Mouse (Mus musculus) olfactory bulb, adult 2 months (tissue): ENCODE measurements around the gene Nme4. TPM values are rescaled to one million over a fixed set of nuclear protein-coding genes. Genes with fewer than 3 reads are reported as not detected.
"Not testable (repeated sequence)": the region's sequence is repeated elsewhere in the genome, so short reads cannot be mapped to it uniquely, and the experiment has no call there.

Source experiments
- H3K27ac ChIP-seq: fragments of 200-500 bp; 2 replicates; pipeline ENCODE4 v1.5.1; 2012; ENCODE audit warnings: low read depth, low read length; ENCODE audit not compliant: insufficient read depth
- H3K4me1 ChIP-seq: fragments of 200-500 bp; 2 replicates; pipeline ENCODE4 v1.6.1; 2012; ENCODE audit warnings: low read length; ENCODE audit not compliant: control insufficient read depth, insufficient read depth
- H3K4me3 ChIP-seq: fragments of 200-500 bp; 2 replicates; pipeline ENCODE4 v1.5.1; 2012; ENCODE audit warnings: mild to moderate bottlenecking, low read depth, low read length, moderate library complexity; ENCODE audit not compliant: insufficient read depth
- CTCF ChIP-seq: fragments of 200-500 bp; IDR thresholded peaks from 2 replicates; pipeline ENCODE4 v1.5.1; 2012; ENCODE audit warnings: low read depth, mild to moderate bottlenecking, low read length, moderate library complexity; ENCODE audit not compliant: insufficient read depth
- POLR2A ChIP-seq: fragments of 200-500 bp; IDR thresholded peaks from 2 replicates; pipeline ENCODE4 v1.6.1; 2012; ENCODE audit warnings: mild to moderate bottlenecking, low read depth, low read length, moderate library complexity; ENCODE audit not compliant: insufficient read depth
- WGBS: fragments of 180-500 bp; shearing (Covaris S2); methylation state at CpG from one replicate; pipeline ENCODE4 v1.1.7; 2018; 5-methylcytosine and 5-hydroxymethylcytosine counted together
- polyA plus RNA-seq: library from polyadenylated mRNA; stranded (reverse); fragments of >200 nt; gene quantifications from 2 replicates; pipeline ENCODE4 v1.2.4, GENCODE M21; 2012; ENCODE audit warnings: low replicate concordance; ENCODE audit not compliant: missing spikeins, insufficient read depth, insufficient read length

Nme4 gene
- polyA plus RNA-seq, 1 experiment: not detected

GRCm38 (mm10) chr17:26101478-26101877 is 6.1 kb upstream of the Nme4 start:
- Histone ChIP-seq H3K4me3 (no peak overlapping the region), H3K27ac (no peak overlapping the region), H3K4me1 (0 out of 2 replicates have a peak, but pooled peaks cover 2% of the 10 kb centered on the region)
- 35% methylated on average over 4 of the region's 4 CpGs for WGBS
- no peak for TF ChIP-seq POLR2A
- TF ChIP-seq CTCF: no peak

GRCm38 (mm10) chr17:26100166-26100565 is 4.8 kb upstream of the Nme4 start:
- no peak overlapping the region for H3K27ac ChIP-seq
- TF ChIP-seq CTCF (no peak), POLR2A (no peak)
- H3K4me1 ChIP-seq: peaks cover 5% of the 10 kb centered on the region; the same call in 1 of the 2 replicates
- H3K4me3 ChIP-seq: no peak overlapping the region
- 44% methylated on average over 2 of the region's 2 CpGs for WGBS

GRCm38 (mm10) chr17:26099316-26099715 is 3.9 kb upstream of the Nme4 start:
- H3K4me3 ChIP-seq, H3K4me1 ChIP-seq, H3K27ac ChIP-seq: not testable (repeated sequence)
- 61% methylated on average over 3 of the region's 3 CpGs for WGBS

GRCm38 (mm10) chr17:26098461-26098860 is 3.1 kb upstream of the Nme4 start:
- 93% methylated on average over 7 of the region's 7 CpGs for WGBS
- TF ChIP-seq POLR2A: no peak
- no peak for TF ChIP-seq CTCF
- H3K27ac ChIP-seq: no peak overlapping the region
- peaks cover 5% of the 10 kb centered on the region; the same call in 1 of the 2 replicates for H3K4me1 ChIP-seq
- H3K4me3 ChIP-seq: no peak overlapping the region

- Histone ChIP-seq H3K27ac (no peak overlapping the region), H3K4me3 (peak overlapping the region; percentile 55; the same call in 1 of the 2 replicates), H3K4me1 (peaks cover 6% of the 10 kb centered on the region; the same call in 1 of the 2 replicates)
- TF ChIP-seq CTCF: no peak
- TF ChIP-seq POLR2A: no peak
- 64% methylated on average over 9 of the region's 9 CpGs for WGBS
Measured at GRCm38 (mm10) chr17:26094531-26095110, 781 bp downstream of the Nme4 start.

- peak within 1 kb of the TSS; percentile 70 for H3K4me3 ChIP-seq
- H3K4me1 ChIP-seq: peaks cover 3% of the 10 kb centered on the region; the same call in 1 of the 2 replicates
- TF ChIP-seq CTCF: peak; percentile 62
- TF ChIP-seq POLR2A: no peak
- WGBS: 1% methylated on average over 32 of the region's 32 CpGs
- peak within 1 kb of the TSS; percentile 27; the same call in 1 of the 2 replicates for H3K27ac ChIP-seq
Measured at GRCm38 (mm10) chr17:26089905-26090632, 5.3 kb downstream of the Nme4 start, which contains the start of gene Decr2. Decr2 (minus strand) TSS chr17:26090337.

- TF ChIP-seq CTCF (no peak), POLR2A (no peak)
Measured at GRCm38 (mm10) chr17:26087059-26087564, 8.3 kb downstream of the Nme4 start.

GRCm38 (mm10) chr17:26080867-26081266 is 14.5 kb downstream of the Nme4 start:
- peak overlapping the region; percentile 6; the same call in 1 of the 2 replicates for H3K27ac ChIP-seq
- H3K4me1 ChIP-seq: peaks cover 21% of the 10 kb centered on the region
- 23% methylated on average over 2 of the region's 2 CpGs for WGBS
- TF ChIP-seq CTCF: no peak
- no peak for TF ChIP-seq POLR2A
- no peak overlapping the region for H3K4me3 ChIP-seq

More at GRCm38 (mm10) chr17:26087059-26087564, 8.3 kb downstream of the Nme4 start:
- no peak overlapping the region for H3K4me3 ChIP-seq
- 90% methylated on average over 9 of the region's 9 CpGs for WGBS
- H3K27ac ChIP-seq: no peak overlapping the region
- H3K4me1 ChIP-seq: peaks cover 3% of the 10 kb centered on the region; the same call in 1 of the 2 replicates

- Histone ChIP-seq H3K4me3 (peak overlapping the region; percentile 29), H3K4me1 (peaks cover 29% of the 10 kb centered on the region), H3K27ac (peak overlapping the region; percentile 93)
- WGBS: 41% methylated on average over 2 of the region's 2 CpGs
- TF ChIP-seq POLR2A (no peak), CTCF (no peak)
Measured at GRCm38 (mm10) chr17:26078851-26079250, 16.6 kb downstream of the Nme4 start.
